Mouse (Mus musculus): ENCODE measurements around the gene Ghdc. TPM values are rescaled to one million over a fixed set of nuclear protein-coding genes. Genes with fewer than 3 reads are reported as not detected.

The Ghdc gene
- polyA plus RNA-seq, 1 experiment: 4.9 TPM

DNA sequence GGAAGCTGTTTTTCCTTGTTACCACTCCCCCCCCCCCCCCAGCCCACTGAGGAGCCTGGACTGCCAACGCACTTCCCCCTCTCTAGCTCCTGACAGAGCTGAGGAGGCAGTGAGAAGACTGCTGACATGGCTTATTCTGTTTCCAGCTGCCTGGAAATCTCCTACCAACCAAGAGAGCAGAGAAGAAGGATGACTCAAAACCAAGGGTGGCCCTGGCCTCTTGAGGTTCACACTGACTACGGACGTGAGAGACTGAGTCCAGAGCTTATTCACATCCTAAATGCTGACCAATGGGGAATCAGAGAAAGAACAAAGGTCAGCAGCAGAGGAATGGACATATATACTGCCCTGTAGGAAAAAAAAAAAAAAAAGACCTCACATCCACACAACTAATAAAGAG, 51.4 kb downstream of the Ghdc start:
- TF ChIP-seq CTCF (IDR thresholded peaks at IDR 0.05; ENCODE audit: control insufficient read depth, insufficient read depth, low read length) (no peak), POLR2A (IDR thresholded peaks at IDR 0.05; ENCODE audit: borderline replicate concordance, control insufficient read depth, low read depth, low read length) (no peak)
- WGBS: 61% methylated on average over 3 of the region's 3 CpGs
- Histone ChIP-seq H3K4me1 (ENCODE audit: control insufficient read depth, insufficient read depth, low read length) (peaks cover 12% of the 10 kb centered on the region), H3K27ac (ENCODE audit: control insufficient read depth, insufficient read depth, low read depth, low read length, poor library complexity) (no peak overlapping the region), H3K4me3 (replicated peaks; ENCODE audit: control insufficient read depth, low read depth, low read length) (no peak overlapping the region)

DNA sequence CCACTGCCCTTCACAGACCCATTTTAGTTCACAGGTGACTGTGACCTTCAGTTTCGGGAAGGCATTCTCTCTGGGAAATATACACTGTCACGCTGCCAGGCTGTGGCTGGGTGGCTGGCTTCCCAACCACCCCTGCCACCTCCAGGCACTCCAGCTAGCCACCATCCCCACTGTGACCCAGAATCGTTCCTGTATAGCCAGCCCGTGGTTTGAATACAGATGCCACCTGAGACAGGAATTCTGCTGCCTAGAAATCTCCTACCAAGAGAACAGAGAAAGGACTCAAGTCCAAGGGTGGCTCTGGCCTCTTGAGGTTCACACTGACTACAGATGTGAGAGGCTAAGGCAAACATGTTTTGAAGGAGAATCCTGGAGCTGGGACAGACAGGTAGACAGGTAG, 51.9 kb downstream of the Ghdc start:
- no peak overlapping the region for H3K27ac ChIP-seq (ENCODE audit: control insufficient read depth, insufficient read depth, low read depth, low read length, poor library complexity)
- no peak overlapping the region for H3K4me3 ChIP-seq (replicated peaks; ENCODE audit: control insufficient read depth, low read depth, low read length)
- 84% methylated on average over 4 of the region's 4 CpGs for WGBS
- peaks cover 12% of the 10 kb centered on the region for H3K4me1 ChIP-seq (ENCODE audit: control insufficient read depth, insufficient read depth, low read length)
- TF ChIP-seq CTCF (IDR thresholded peaks at IDR 0.05; ENCODE audit: control insufficient read depth, insufficient read depth, low read length): no peak
- no peak for TF ChIP-seq POLR2A (IDR thresholded peaks at IDR 0.05; ENCODE audit: borderline replicate concordance, control insufficient read depth, low read depth, low read length)

- Histone ChIP-seq H3K4me3 (replicated peaks; ENCODE audit: control insufficient read depth, low read depth, low read length) (no peak overlapping the region), H3K4me1 (ENCODE audit: control insufficient read depth, insufficient read depth, low read length) (peaks cover 13% of the 10 kb centered on the region), H3K27ac (ENCODE audit: control insufficient read depth, insufficient read depth, low read depth, low read length, poor library complexity) (no peak overlapping the region)
- TF ChIP-seq CTCF (IDR thresholded peaks at IDR 0.05; ENCODE audit: control insufficient read depth, insufficient read depth, low read length) (no peak), POLR2A (IDR thresholded peaks at IDR 0.05; ENCODE audit: borderline replicate concordance, control insufficient read depth, low read depth, low read length) (no peak)
- WGBS: 94% methylated on average over 7 of the region's 7 CpGs
Measured at GRCm38 (mm10) chr11:100718462-100718861, 52.3 kb downstream of the Ghdc start.

DNA sequence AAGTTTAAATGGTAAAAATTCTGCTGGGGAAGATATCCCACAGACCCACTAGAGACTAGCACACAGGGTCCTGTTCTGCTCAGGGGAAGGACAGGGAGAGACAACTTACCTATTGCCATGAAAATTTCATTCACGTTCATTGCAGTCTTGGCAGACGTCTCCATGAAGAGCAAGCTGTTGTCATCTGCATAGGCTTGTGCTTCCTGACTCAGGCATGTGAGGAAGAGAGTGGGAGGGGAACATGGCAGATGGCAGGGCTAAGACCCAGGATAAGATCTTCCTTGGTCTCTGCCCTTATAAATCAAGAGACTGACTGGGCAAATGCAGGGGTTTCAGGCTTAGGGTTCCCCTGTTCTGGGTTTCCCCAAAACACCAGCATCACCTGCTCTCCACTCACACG, 54.1 kb downstream of the Ghdc start:
- Histone ChIP-seq H3K4me1 (ENCODE audit: control insufficient read depth, insufficient read depth, low read length) (peaks cover 8% of the 10 kb centered on the region; the same call in 1 of the 2 replicates), H3K27ac (ENCODE audit: control insufficient read depth, insufficient read depth, low read depth, low read length, poor library complexity) (no peak overlapping the region), H3K4me3 (replicated peaks; ENCODE audit: control insufficient read depth, low read depth, low read length) (no peak overlapping the region)
- TF ChIP-seq POLR2A (IDR thresholded peaks at IDR 0.05; ENCODE audit: borderline replicate concordance, control insufficient read depth, low read depth, low read length): no peak
- no peak for TF ChIP-seq CTCF (IDR thresholded peaks at IDR 0.05; ENCODE audit: control insufficient read depth, insufficient read depth, low read length)
- 89% methylated on average over 3 of the region's 3 CpGs for WGBS

Other genes with a start within 250 kb of the Ghdc start
- gene Acly, start 243.0 kb downstream of the Ghdc start, polyA plus RNA-seq (2011; ENCODE audit: insufficient read depth, insufficient read length, low replicate concordance, missing spikeins): 12.8 and 31.2 TPM in 2 replicates
- 0.35 TPM in 1 of 2 replicates, not detected in the other for gene Ttc25, start 225.3 kb downstream of the Ghdc start, polyA plus RNA-seq (2011; ENCODE audit: insufficient read depth, insufficient read length, low replicate concordance, missing spikeins)
- gene Cnp, start 196.1 kb downstream of the Ghdc start, polyA plus RNA-seq (2011; ENCODE audit: insufficient read depth, insufficient read length, low replicate concordance, missing spikeins): 25.0 and 35.7 TPM in 2 replicates
- 7.5 and 13.1 TPM in 2 replicates for gene Nkiras2, start 151.7 kb downstream of the Ghdc start, polyA plus RNA-seq (2011; ENCODE audit: insufficient read depth, insufficient read length, low replicate concordance, missing spikeins)
- gene Dnajc7, start 150.8 kb downstream of the Ghdc start, polyA plus RNA-seq (2011; ENCODE audit: insufficient read depth, insufficient read length, low replicate concordance, missing spikeins): 603 and 838 TPM in 2 replicates
- not detected in 2 replicates for gene Zfp385c, start 78.5 kb downstream of the Ghdc start, polyA plus RNA-seq (2011; ENCODE audit: insufficient read depth, insufficient read length, low replicate concordance, missing spikeins)
- gene Dhx58, start 66.7 kb downstream of the Ghdc start, polyA plus RNA-seq (2011; ENCODE audit: insufficient read depth, insufficient read length, low replicate concordance, missing spikeins): 13.2 and 34.6 TPM in 2 replicates
- 7.6 and 16.3 TPM in 2 replicates for gene Kat2a, start 58.5 kb downstream of the Ghdc start, polyA plus RNA-seq (2011; ENCODE audit: insufficient read depth, insufficient read length, low replicate concordance, missing spikeins)
- not detected in 2 replicates for gene Hspb9, start 57.1 kb downstream of the Ghdc start, polyA plus RNA-seq (2011; ENCODE audit: insufficient read depth, insufficient read length, low replicate concordance, missing spikeins)
- gene Rab5c, start 32.7 kb downstream of the Ghdc start, polyA plus RNA-seq (2011; ENCODE audit: insufficient read depth, insufficient read length, low replicate concordance, missing spikeins): 91.8 and 126 TPM in 2 replicates
- gene Kcnh4, start 11.0 kb downstream of the Ghdc start, polyA plus RNA-seq (2011; ENCODE audit: insufficient read depth, insufficient read length, low replicate concordance, missing spikeins): not detected in 2 replicates
- gene Hcrt, start 8.0 kb downstream of the Ghdc start, polyA plus RNA-seq (2011; ENCODE audit: insufficient read depth, insufficient read length, low replicate concordance, missing spikeins): not detected in 2 replicates
- 10.7 and 14.5 TPM in 2 replicates for gene Stat5b, start 79.8 kb upstream of the Ghdc start, polyA plus RNA-seq (2011; ENCODE audit: insufficient read depth, insufficient read length, low replicate concordance, missing spikeins)
- 8.6 and 16.5 TPM in 2 replicates for gene Stat5a, start 88.4 kb upstream of the Ghdc start, polyA plus RNA-seq (2011; ENCODE audit: insufficient read depth, insufficient read length, low replicate concordance, missing spikeins)
- gene Stat3, start 168.6 kb upstream of the Ghdc start, polyA plus RNA-seq (2011; ENCODE audit: insufficient read depth, insufficient read length, low replicate concordance, missing spikeins): 21.4 and 60.0 TPM in 2 replicates
- gene Cavin1, start 199.9 kb upstream of the Ghdc start, polyA plus RNA-seq (2011; ENCODE audit: insufficient read depth, insufficient read length, low replicate concordance, missing spikeins): 54.2 and 71.2 TPM in 2 replicates
- gene Atp6v0a1, start 238.5 kb upstream of the Ghdc start, polyA plus RNA-seq (2011; ENCODE audit: insufficient read depth, insufficient read length, low replicate concordance, missing spikeins): 44.9 and 61.5 TPM in 2 replicates

Data from bone marrow, adult 2 months (tissue).